Mouse (Mus musculus): Measurements from ENCODE around the gene Izumo1r.

GRCm38 (mm10) chr9:14903581-14904378, at the start of gene Izumo1r:
- TF ChIP-seq POLR2A (IDR thresholded peaks at IDR 0.05; ENCODE audit: insufficient read length, low read depth): no peak
- no peak for TF ChIP-seq MAX (IDR thresholded peaks at IDR 0.05; ENCODE audit: low read depth)
- TF ChIP-seq MYOD1 (IDR thresholded peaks at IDR 0.05; ENCODE audit: control insufficient read depth in 1 of 3, insufficient read length in 2 of 3, low read depth in 2 of 3): no peak
- TF ChIP-seq USF1 (IDR thresholded peaks at IDR 0.05; ENCODE audit: low read depth): no peak
- TF ChIP-seq CEBPB (IDR thresholded peaks at IDR 0.05; ENCODE audit: insufficient read depth, poor library complexity, severe bottlenecking): no peak
- TF ChIP-seq SRF (IDR thresholded peaks at IDR 0.05; ENCODE audit: control insufficient read depth, insufficient read length, low read depth): no peak
- no peak for TF ChIP-seq MYOG (IDR thresholded peaks at IDR 0.05; ENCODE audit: control insufficient read depth in 1 of 3, insufficient read depth in 1 of 3, insufficient read length in 2 of 3, low read depth in 2 of 3)
- no peak for TF ChIP-seq REST (IDR thresholded peaks at IDR 0.05; ENCODE audit: insufficient read depth, insufficient read length)
- no peak for TF ChIP-seq TCF12 (IDR thresholded peaks at IDR 0.05; ENCODE audit: insufficient read depth, poor library complexity, severe bottlenecking)
- TF ChIP-seq POLR2AphosphoS2 (IDR thresholded peaks at IDR 0.05; ENCODE audit: insufficient read length, low read depth): no peak
- no peak for TF ChIP-seq TCF3 (IDR thresholded peaks at IDR 0.05; ENCODE audit: insufficient read length, low read depth)
- TF ChIP-seq E2F4 (IDR thresholded peaks at IDR 0.05; ENCODE audit: insufficient read depth): no peak

All from myocyte (in vitro differentiated cells).